Mouse (Mus musculus): ENCODE results near the gene Ubox5.

- no peak for TF ChIP-seq POLR2A (IDR thresholded peaks at IDR 0.05; ENCODE audit: borderline replicate concordance, low read depth, low read length)
- no peak for TF ChIP-seq CTCF (IDR thresholded peaks at IDR 0.05; ENCODE audit: low read depth, low read length)
Observed at GRCm38 (mm10) chr2:130595596-130595995, 34.2 kb downstream of the Ubox5 start.

Data from bone marrow macrophage, adult 2 months (primary cell).